Mouse (Mus musculus) ES-E14 (cell line): ENCODE results near the gene Vapa.

ENCODE experiments used
- CHD2 ChIP-seq: IDR thresholded peaks from 2 replicates; pipeline ENCODE4 v1.6.1; 2014; ENCODE audit warnings: mild to moderate bottlenecking, low read depth, low read length, inconsistent platforms
- HCFC1 ChIP-seq: IDR thresholded peaks from 2 replicates; pipeline ENCODE4 v1.6.1; 2012; ENCODE audit warnings: low read length, inconsistent platforms, borderline replicate concordance; ENCODE audit not compliant: insufficient read depth
- MAFK ChIP-seq: IDR thresholded peaks from 2 replicates; pipeline ENCODE4 v1.6.1; 2014; ENCODE audit warnings: mild to moderate bottlenecking, low read depth, low read length, inconsistent platforms; ENCODE audit not compliant: insufficient read depth
- ZC3H11A ChIP-seq: IDR thresholded peaks from 2 replicates; pipeline ENCODE4 v1.6.1; 2012; ENCODE audit warnings: low read depth, mild to moderate bottlenecking, inconsistent platforms, low read length, borderline replicate concordance
- ZNF384 ChIP-seq: IDR thresholded peaks from 2 replicates; pipeline ENCODE4 v1.6.1; 2012; ENCODE audit warnings: low read depth, low read length, inconsistent platforms

GRCm38 (mm10) chr17:65647226-65647625, 33.9 kb upstream of the Vapa start:
- TF ChIP-seq MAFK (no peak), ZC3H11A (no peak), ZNF384 (no peak; the same call in 1 of the 2 replicates), CHD2 (no peak), HCFC1 (no peak)
